Mouse (Mus musculus) stomach, postnatal 0 days (tissue): ENCODE measurements around the gene Klhl32. TPM values are rescaled to one million over a fixed set of nuclear protein-coding genes. Genes with fewer than 3 reads are reported as not detected.
A peak's percentile ranks its signal among the peaks of the same experiment; 100 is the strongest.

Experiments
- ATAC-seq: fragments of 200-750 bp; cut with Nextera tagmentation; 2 replicates; pipeline ENCODE4 v1.8.0; 2017; ENCODE audit not compliant: low FRiP score, low TSS enrichment
- DNase-seq: peaks from one replicate; pipeline ENCODE4 v3.0.0-alpha.2; 2016; ENCODE audit warnings: low spot score
- H3K27ac ChIP-seq: fragments of 300-500 bp; sonication (generic); replicated peaks from 2 replicates; pipeline ENCODE4 v1.5.1; 2014; ENCODE audit warnings: mild to moderate bottlenecking, control low read depth
- H3K27me3 ChIP-seq: fragments of 300-500 bp; sonication (generic); 2 replicates; pipeline ENCODE4 v1.6.1; 2014; ENCODE audit warnings: low read length; ENCODE audit not compliant: control insufficient read depth, insufficient read depth
- H3K36me3 ChIP-seq: fragments of 300-500 bp; sonication (generic); 2 replicates; pipeline ENCODE4 v1.6.1; 2014; ENCODE audit warnings: low read length, mixed read lengths; ENCODE audit not compliant: control insufficient read depth, insufficient read depth
- H3K4me1 ChIP-seq: fragments of 300-500 bp; sonication (generic); replicated peaks from 2 replicates; pipeline ENCODE4 v1.6.1; 2014; ENCODE audit warnings: antibody characterized with exemption; ENCODE audit not compliant: control insufficient read depth, insufficient read depth
- H3K4me2 ChIP-seq: fragments of 300-500 bp; sonication (generic); replicated peaks from 2 replicates; pipeline ENCODE4 v1.6.1; 2014; ENCODE audit warnings: low read depth, mild to moderate bottlenecking, control low read depth, moderate library complexity
- H3K4me3 ChIP-seq: fragments of 300-500 bp; sonication (generic); 2 replicates; pipeline ENCODE4 v1.5.1; 2014; ENCODE audit warnings: low read depth, low read length, control low read depth
- H3K9ac ChIP-seq: fragments of 300-500 bp; sonication (generic); 2 replicates; pipeline ENCODE4 v1.6.1; 2014; ENCODE audit warnings: mild to moderate bottlenecking, low read length, control low read depth, mixed read lengths
- H3K9me3 ChIP-seq: fragments of 300-500 bp; sonication (generic); 2 replicates; pipeline ENCODE4 v1.6.1; 2016; ENCODE audit warnings: low read length; ENCODE audit not compliant: control insufficient read depth
- CTCF ChIP-seq: IDR thresholded peaks from 2 replicates; pipeline ENCODE4 v1.5.1; 2016; ENCODE audit warnings: antibody characterized with exemption, low read depth, mild to moderate bottlenecking, moderate library complexity
- EP300 ChIP-seq: optimal IDR thresholded peaks from 2 replicates; pipeline ENCODE3; 2016; ENCODE audit warnings: antibody characterized with exemption
- WGBS: fragments of 180-500 bp; shearing (Covaris S2); extraction: QIAGEN DNeasy Blood & Tissue Kit; methylation state at CpG from one replicate; pipeline ENCODE4 v1.1.7; 2014; 5-methylcytosine and 5-hydroxymethylcytosine counted together
- polyA plus RNA-seq: library from polyadenylated mRNA; unstranded; fragments of >200 nt; fragmentation: Nextera tagmentation; extraction: Ambion mirVana; gene quantifications from 2 replicates; pipeline ENCODE4 v1.2.1, GENCODE M21; 2015

Klhl32 gene
- polyA plus RNA-seq, 1 experiment from 2014 or later = 2.4 TPM

DNA sequence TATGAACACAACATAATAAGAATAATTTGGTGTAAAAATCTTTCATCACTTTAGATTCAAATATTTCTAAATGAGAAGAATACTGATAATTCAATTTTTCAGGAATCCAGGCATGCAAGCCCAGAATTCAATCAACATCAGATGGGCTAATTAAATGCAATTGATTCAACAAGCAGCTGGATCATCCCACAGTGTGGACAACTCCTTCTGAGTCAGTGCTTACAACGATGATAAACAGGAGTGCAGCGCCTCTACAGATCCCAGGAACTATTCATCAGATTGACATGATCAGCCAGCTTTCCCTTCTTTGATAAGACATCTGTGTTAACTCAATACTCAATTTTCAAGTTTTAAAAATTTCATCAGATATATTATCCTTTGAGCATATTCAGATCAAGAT is 86.4 kb downstream of the Klhl32 start:
- H3K27me3 ChIP-seq = no peaks in the 10 kb centered on the region
- no peaks in the 10 kb centered on the region for H3K4me1 ChIP-seq
- no peak overlapping the region for H3K9ac ChIP-seq
- DNase-seq (no peak), ATAC-seq (no peak)
- WGBS = 63% methylated on average over 2 of the region's 2 CpGs
- H3K27ac ChIP-seq = no peak overlapping the region
- no peak overlapping the region for H3K4me2 ChIP-seq
- H3K9me3 ChIP-seq = no peaks in the 10 kb centered on the region
- H3K36me3 ChIP-seq = no peaks in the 10 kb centered on the region
- H3K4me3 ChIP-seq = no peak overlapping the region
- TF ChIP-seq EP300 (no peak), CTCF (no peak)

DNA sequence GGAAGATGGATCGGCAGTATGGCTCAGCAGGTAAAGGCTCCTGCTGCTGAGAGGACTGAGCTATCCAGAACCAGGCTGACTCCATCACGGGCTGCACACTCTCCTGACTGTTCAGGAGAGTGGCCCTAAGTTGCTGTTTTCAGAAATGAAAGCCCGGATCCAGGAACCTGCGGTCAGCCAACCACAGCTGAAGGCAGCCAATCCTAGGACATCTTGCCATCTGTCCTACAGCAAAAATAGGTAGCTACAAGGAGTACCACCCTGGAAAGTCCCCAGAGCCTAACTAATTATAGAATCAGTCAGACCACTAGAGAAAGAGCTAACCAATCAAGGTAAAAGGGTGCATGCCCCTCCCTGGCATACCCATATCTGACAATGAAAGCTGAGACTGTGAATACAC is 87.5 kb downstream of the Klhl32 start:
- 88% methylated on average over 4 of the region's 4 CpGs for WGBS
- Histone ChIP-seq H3K4me2 (no peak overlapping the region), H3K27ac (no peak overlapping the region), H3K9me3 (no peaks in the 10 kb centered on the region), H3K4me3 (no peak overlapping the region), H3K9ac (no peak overlapping the region), H3K27me3 (no peaks in the 10 kb centered on the region), H3K4me1 (no peaks in the 10 kb centered on the region), H3K36me3 (no peaks in the 10 kb centered on the region)
- TF ChIP-seq CTCF = no peak
- TF ChIP-seq EP300 = no peak
- ATAC-seq (no peak), DNase-seq (no peak)

DNA sequence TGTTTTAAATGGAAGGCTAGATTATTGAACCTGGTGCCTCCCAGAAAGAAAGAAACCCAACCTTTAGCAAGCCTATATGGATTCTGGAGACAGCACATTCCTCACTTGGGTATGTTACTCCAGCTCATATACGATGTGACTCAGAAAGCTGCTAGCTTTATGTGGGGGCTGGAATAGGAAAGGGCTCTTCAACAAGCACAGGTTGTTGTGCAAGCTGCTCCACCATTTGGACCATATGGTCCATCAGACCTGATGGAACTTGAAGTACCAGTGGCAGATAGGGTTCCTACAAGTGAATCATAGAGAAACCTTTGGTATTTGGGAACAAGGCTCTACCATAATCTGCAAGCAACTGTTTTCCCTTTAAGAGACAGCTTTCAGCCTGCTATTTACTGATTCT is 92.0 kb downstream of the Klhl32 start:
- ATAC-seq (no peak), DNase-seq (no peak)
- Histone ChIP-seq H3K9ac (no peak overlapping the region), H3K4me2 (no peak overlapping the region), H3K4me1 (no peaks in the 10 kb centered on the region), H3K27me3 (no peaks in the 10 kb centered on the region), H3K9me3 (no peaks in the 10 kb centered on the region), H3K36me3 (no peaks in the 10 kb centered on the region), H3K27ac (no peak overlapping the region), H3K4me3 (no peak overlapping the region)
- no peak for TF ChIP-seq EP300
- TF ChIP-seq CTCF = no peak
- whole genome bisulfite sequencing = 88% methylated on average over 1 of the region's 1 CpGs

DNA sequence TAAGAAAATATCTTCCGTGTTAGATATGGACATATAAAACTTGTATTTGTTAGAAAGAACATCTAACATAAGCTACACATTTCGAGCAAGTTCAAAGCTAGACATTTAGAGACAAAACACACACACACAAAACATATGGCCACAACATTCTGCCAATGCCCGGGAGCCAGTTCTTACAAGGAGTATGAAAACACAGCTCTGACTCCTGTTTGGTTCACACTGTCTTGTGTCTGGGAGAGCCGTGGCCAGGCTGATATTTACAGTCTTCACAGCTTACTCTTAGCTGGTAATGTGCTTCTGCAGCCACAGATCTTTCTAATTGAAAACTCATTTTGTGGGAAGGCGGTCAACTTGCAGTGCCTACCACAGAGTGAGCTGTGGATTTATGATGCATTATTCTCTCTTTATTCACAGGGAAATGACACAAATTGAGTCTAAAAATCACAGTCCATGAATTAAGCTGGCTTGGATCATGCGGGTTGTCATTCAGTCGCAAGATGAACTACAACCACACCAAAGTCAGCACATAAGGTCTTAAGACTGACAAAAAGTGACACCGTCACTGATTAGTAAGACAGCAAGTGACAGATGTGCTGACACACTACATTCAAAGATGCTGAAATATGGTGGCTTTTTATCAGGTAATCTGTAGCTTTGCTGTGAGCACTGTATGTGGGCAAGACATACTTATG is 98.3 kb downstream of the Klhl32 start:
- no peak overlapping the region for H3K27ac ChIP-seq
- no peaks in the 10 kb centered on the region for H3K36me3 ChIP-seq
- H3K4me1 ChIP-seq = no peaks in the 10 kb centered on the region
- no peak overlapping the region for H3K4me3 ChIP-seq
- H3K9ac ChIP-seq = no peak overlapping the region
- H3K9me3 ChIP-seq = no peaks in the 10 kb centered on the region
- no peaks in the 10 kb centered on the region for H3K27me3 ChIP-seq
- ATAC-seq (no peak), DNase-seq (no peak)
- TF ChIP-seq EP300 (no peak), CTCF (no peak)
- H3K4me2 ChIP-seq = no peak overlapping the region
- 76% methylated on average over 8 of the region's 8 CpGs for WGBS

DNA sequence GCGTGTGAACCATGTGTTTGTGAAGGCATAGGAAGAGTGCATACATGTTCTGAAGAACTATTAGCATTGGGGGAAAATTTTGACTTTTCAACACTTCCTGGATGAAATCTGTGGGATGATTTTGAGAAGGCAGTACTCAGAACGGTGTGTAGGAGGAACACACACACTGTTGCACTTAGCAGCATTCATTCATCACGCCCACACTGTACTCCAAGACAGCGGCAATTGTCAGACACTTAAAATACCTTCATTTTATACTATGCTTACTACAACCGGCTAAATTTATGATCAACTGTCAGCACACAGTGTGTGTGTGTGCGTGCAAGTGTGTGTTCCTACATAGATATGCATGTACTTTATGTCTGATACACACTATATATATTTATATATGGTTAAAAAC is 113.8 kb downstream of the Klhl32 start:
- no peak for ATAC-seq
- H3K27me3 ChIP-seq = no peaks in the 10 kb centered on the region
- DNase-seq = no peak
- H3K27ac ChIP-seq = no peak overlapping the region
- H3K4me2 ChIP-seq = no peak overlapping the region
- no peaks in the 10 kb centered on the region for H3K4me1 ChIP-seq
- H3K36me3 ChIP-seq = no peaks in the 10 kb centered on the region
- no peaks in the 10 kb centered on the region for H3K9me3 ChIP-seq
- no peak overlapping the region for H3K9ac ChIP-seq
- no peak overlapping the region for H3K4me3 ChIP-seq
- no peak for TF ChIP-seq EP300
- TF ChIP-seq CTCF = no peak
- WGBS = 77% methylated on average over 6 of the region's 6 CpGs

DNA sequence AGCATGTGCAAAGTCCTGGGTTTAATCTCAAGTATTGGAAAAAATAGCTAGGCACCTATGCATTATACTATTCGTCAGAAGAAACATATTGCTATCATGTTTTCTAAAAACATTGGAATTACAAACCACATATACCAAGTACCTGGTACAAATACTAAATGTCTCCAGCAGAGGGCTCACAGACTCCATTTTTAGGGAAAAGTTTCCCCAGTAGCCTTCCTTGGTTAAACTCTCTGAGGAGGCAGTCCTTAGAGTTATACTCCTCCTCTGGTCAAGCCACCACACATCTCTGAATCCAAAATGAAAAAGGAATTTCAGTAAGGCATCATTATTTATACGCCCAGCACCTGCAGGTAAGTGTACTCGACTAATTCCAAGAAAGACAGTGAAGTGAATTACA is 130.1 kb downstream of the Klhl32 start:
- no peak overlapping the region for H3K4me2 ChIP-seq
- no peaks in the 10 kb centered on the region for H3K27me3 ChIP-seq
- no peak for ATAC-seq
- H3K9ac ChIP-seq = no peak overlapping the region
- WGBS = 23% methylated on average over 3 of the region's 3 CpGs
- TF ChIP-seq EP300 (no peak), CTCF (peak; percentile 86)
- H3K4me3 ChIP-seq = no peak overlapping the region
- H3K4me1 ChIP-seq = no peaks in the 10 kb centered on the region
- H3K36me3 ChIP-seq = no peaks in the 10 kb centered on the region
- DNase-seq = peak; percentile 30
- no peak overlapping the region for H3K27ac ChIP-seq
- no peaks in the 10 kb centered on the region for H3K9me3 ChIP-seq
